Mouse (Mus musculus): ENCODE measurements at regions not wholly inside any gene's neighbourhood (a gene's known extent, or its start where the extent isn't known, plus 50 kb on each side); places are given as distances from the start of the nearest gene placed in this dataset.
"Not testable (repeated sequence)": the region's sequence is repeated elsewhere in the genome, so short reads cannot be mapped to it uniquely, and the experiment has no call there.

DNA sequence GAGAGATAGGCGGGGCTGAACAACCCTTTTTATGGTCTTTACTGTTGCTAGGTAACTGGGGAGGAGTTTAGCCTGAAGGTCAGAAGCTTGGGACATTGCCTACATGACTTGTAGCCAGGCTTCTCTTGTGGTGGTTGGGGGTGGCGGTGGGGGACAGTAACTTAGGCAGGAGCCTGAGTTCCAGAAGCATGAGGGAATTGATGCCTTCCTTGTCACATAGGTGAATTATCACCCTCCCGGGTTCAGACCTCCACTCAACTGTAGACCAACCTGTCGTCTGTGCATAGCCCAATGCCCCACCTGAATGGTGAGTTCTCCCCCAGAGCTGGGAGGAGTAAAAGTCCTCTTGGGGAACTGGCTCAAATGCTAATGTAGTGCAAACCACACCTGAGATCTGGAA, 472.1 kb downstream of the Gm21863 start:
- not testable (repeated sequence) for TF ChIP-seq EP300, CTCF (IDR thresholded peaks at IDR 0.05)

Data from lung, postnatal 0 days (tissue).